Mouse (Mus musculus) CH12.LX (cell line): ENCODE measurements at regions not wholly inside any gene's neighbourhood (a gene's known extent, or its start where the extent isn't known, plus 50 kb on each side); places are given as distances from the start of the nearest gene placed in this dataset.

Experiments used
- DNase-seq: peaks from one replicate; pipeline ENCODE4 v3.0.0-alpha.2; 2013; ENCODE audit errors: extremely low read depth
- H3K27ac ChIP-seq: 2 replicates; pipeline ENCODE4 v1.5.1; 2012; ENCODE audit warnings: low read depth, mild to moderate bottlenecking, control low read depth, moderate library complexity; ENCODE audit not compliant: insufficient read depth
- H3K27me3 ChIP-seq: replicated peaks from 2 replicates; pipeline ENCODE3; 2012; ENCODE audit warnings: inconsistent platforms
- H3K36me3 ChIP-seq, 2 experiments: replicated peaks in 1 of 2; 2 replicates each; pipeline versions ENCODE3 to v1.6.1; 2012; ENCODE audit warnings: inconsistent platforms in 1 of 2, low read length in 1 of 2, mild to moderate bottlenecking in 1 of 2, mixed read lengths in 1 of 2, moderate library complexity in 1 of 2; ENCODE audit not compliant: control insufficient read depth in 1 of 2, insufficient read depth in 1 of 2
- H3K4me1 ChIP-seq, 2 experiments: 2 replicates each; pipeline ENCODE4 v1.6.1; 2012; ENCODE audit warnings: inconsistent platforms in 1 of 2, moderate library complexity in 1 of 2; ENCODE audit not compliant: insufficient read depth in 2 of 2, control insufficient read depth in 1 of 2
- H3K4me2 ChIP-seq: 2 replicates; pipeline ENCODE4 v1.6.1; 2012; ENCODE audit warnings: low read depth, mild to moderate bottlenecking, control low read depth; ENCODE audit not compliant: poor library complexity, insufficient read depth, severe bottlenecking
- H3K4me3 ChIP-seq, 3 experiments: fragments of 150-350 bp in 1 of 3; sonication (generic) in 1 of 3; replicated peaks in 1 of 3; 2 replicates each; pipeline versions ENCODE3 to v1.5.1; 2011 to 2012; ENCODE audit warnings: low read depth in 2 of 3, low read length in 2 of 3, mild to moderate bottlenecking in 2 of 3, moderate library complexity in 2 of 3, control low read depth in 1 of 3, improper control_type of control experiment in 1 of 3, inconsistent platforms in 1 of 3, mixed read lengths in 1 of 3; ENCODE audit not compliant: poor library complexity in 1 of 3
- H3K79me2 ChIP-seq: replicated peaks from 2 replicates; pipeline ENCODE4 v1.6.1; 2012; ENCODE audit warnings: mild to moderate bottlenecking, moderate library complexity; ENCODE audit not compliant: control insufficient read depth, poor library complexity, insufficient read depth, severe bottlenecking; ENCODE audit errors: extremely low read depth
- H3K9ac ChIP-seq: 2 replicates; pipeline ENCODE4 v1.6.1; 2012; ENCODE audit warnings: low read depth, mild to moderate bottlenecking, control low read depth, moderate library complexity; ENCODE audit not compliant: insufficient read depth
- H3K9me3 ChIP-seq: replicated peaks from 2 replicates; pipeline ENCODE3; 2012; ENCODE audit warnings: low read length, inconsistent platforms, mixed read lengths
- CHD2 ChIP-seq: IDR thresholded peaks from 2 replicates; pipeline ENCODE4 v1.6.1; 2011; ENCODE audit warnings: low read length, improper control_type of control experiment
- ELF1 ChIP-seq: IDR thresholded peaks from 2 replicates; pipeline ENCODE4 v1.6.1; 2014; ENCODE audit warnings: low read depth, mild to moderate bottlenecking, inconsistent platforms, low read length, improper control_type of control experiment
- ETS1 ChIP-seq: conservative IDR thresholded peaks from 2 replicates; pipeline ENCODE4 v1.6.1; 2012; ENCODE audit warnings: low read depth, mild to moderate bottlenecking, inconsistent platforms, low read length, improper control_type of control experiment, moderate library complexity
- GABPA ChIP-seq: IDR thresholded peaks from 2 replicates; pipeline ENCODE4 v1.6.1; 2012; ENCODE audit warnings: low read depth, low read length, improper control_type of control experiment, inconsistent platforms; ENCODE audit not compliant: insufficient replicate concordance
- HCFC1 ChIP-seq: IDR thresholded peaks from 2 replicates; pipeline ENCODE4 v1.6.1; 2012; ENCODE audit warnings: low read depth, mild to moderate bottlenecking, inconsistent platforms, low read length, improper control_type of control experiment
- JUN ChIP-seq: IDR thresholded peaks from 2 replicates; pipeline ENCODE4 v1.6.1; 2011; ENCODE audit warnings: low read depth, mild to moderate bottlenecking, low read length, improper control_type of control experiment, moderate library complexity; ENCODE audit not compliant: insufficient read depth
- MAFK ChIP-seq: IDR thresholded peaks from 2 replicates; pipeline ENCODE4 v1.6.1; 2011; ENCODE audit warnings: low read length, improper control_type of control experiment; ENCODE audit not compliant: insufficient replicate concordance
- NRF1 ChIP-seq: IDR thresholded peaks from 2 replicates; pipeline ENCODE4 v1.6.1; 2014; ENCODE audit warnings: low read depth, mild to moderate bottlenecking, inconsistent platforms, low read length, improper control_type of control experiment, moderate library complexity
- RCOR1 ChIP-seq: conservative IDR thresholded peaks from 2 replicates; pipeline ENCODE4 v1.6.1; 2012; ENCODE audit warnings: low read depth, mild to moderate bottlenecking, inconsistent platforms, low read length, improper control_type of control experiment
- SMC3 ChIP-seq: IDR thresholded peaks from 2 replicates; pipeline ENCODE4 v1.6.1; 2011; ENCODE audit warnings: low read depth, low read length, improper control_type of control experiment
- TBP ChIP-seq: conservative IDR thresholded peaks from 2 replicates; pipeline ENCODE4 v1.6.1; 2011; ENCODE audit warnings: low read depth, low read length, improper control_type of control experiment
- UBTF ChIP-seq: IDR thresholded peaks from 2 replicates; pipeline ENCODE4 v1.6.1; 2012; ENCODE audit warnings: low read depth, mild to moderate bottlenecking, inconsistent platforms, low read length, improper control_type of control experiment, moderate library complexity
- USF1 ChIP-seq: IDR thresholded peaks from 2 replicates; pipeline ENCODE4 v1.6.1; 2014; ENCODE audit warnings: low read depth, mild to moderate bottlenecking, inconsistent platforms, low read length, improper control_type of control experiment
- ZMIZ1 ChIP-seq: IDR thresholded peaks from 2 replicates; pipeline ENCODE4 v1.6.1; 2012; ENCODE audit warnings: low read depth, mild to moderate bottlenecking, inconsistent platforms, low read length, improper control_type of control experiment
- ZNF384 ChIP-seq: IDR thresholded peaks from 2 replicates; pipeline ENCODE4 v1.6.1; 2012; ENCODE audit warnings: low read depth, low read length, improper control_type of control experiment, inconsistent platforms
- dilution Hi-C: fragments of 300-500 bp; cut with MboI; formaldehyde crosslinking; loops from 2 replicates; pipeline ENCODE4 v1.14.3; 2020; ENCODE audit warnings: low sequenced_read_pairs; ENCODE audit not compliant: extremely low pct_unique_long_range_greater_than_20kb, extremely low pct_ligation_motif_present
- in situ Hi-C: fragments of 300-500 bp; cut with MboI; formaldehyde crosslinking; loops from 3 replicates; pipeline ENCODE4 v1.14.3; 2019; ENCODE audit warnings: low sequenced_read_pairs, low pct_ligation_motif_present, low pct_unique_long_range_greater_than_20kb, mixed read lengths

DNA sequence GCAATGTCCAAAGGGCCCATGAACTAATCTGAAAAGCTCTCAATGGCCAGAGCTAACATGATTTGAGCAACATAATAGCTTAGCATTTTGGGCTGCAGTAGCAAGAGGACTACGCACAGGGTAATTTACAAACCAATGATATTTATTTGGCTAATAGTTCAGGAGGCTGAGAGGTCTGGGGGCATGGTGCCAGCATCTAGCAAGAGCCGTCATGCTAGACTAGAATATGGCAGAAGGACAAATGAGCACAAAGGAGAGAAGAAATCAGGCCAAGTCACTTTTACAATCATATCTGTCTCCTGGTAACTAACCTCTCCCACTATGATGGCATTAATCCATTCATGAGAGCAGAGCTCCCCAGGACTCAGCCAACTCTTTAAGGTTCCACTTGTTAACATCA, 532.6 kb upstream of the Arid1b start:
- Histone ChIP-seq H3K27me3 (no peaks in the 10 kb centered on the region), H3K4me1 (peaks cover 0 to 6% of the 10 kb centered on the region in 2 experiments; a peak in 1 of 4 replicates), H3K9me3 (no peaks in the 10 kb centered on the region)
- TF ChIP-seq NRF1, result no peak
- TF ChIP-seq CHD2, result no peak
- TF ChIP-seq GABPA, result no peak
- TF ChIP-seq SMC3, result no peak
- TF ChIP-seq HCFC1, result no peak
- TF ChIP-seq ELF1, result no peak
- no peak for TF ChIP-seq UBTF
- TF ChIP-seq, all 38 proteins: peak for 0
- dilution Hi-C loops (no loop called here), in situ Hi-C loops (no loop called here)
- Histone ChIP-seq H3K4me2 (no peak overlapping the region), H3K9ac (no peak overlapping the region), H3K79me2 (no peaks in the 10 kb centered on the region), H3K4me3 (no peak overlapping the region), H3K36me3 (no peaks in the 10 kb centered on the region), H3K27ac (no peak overlapping the region)
- DNase-seq, result no peak

DNA sequence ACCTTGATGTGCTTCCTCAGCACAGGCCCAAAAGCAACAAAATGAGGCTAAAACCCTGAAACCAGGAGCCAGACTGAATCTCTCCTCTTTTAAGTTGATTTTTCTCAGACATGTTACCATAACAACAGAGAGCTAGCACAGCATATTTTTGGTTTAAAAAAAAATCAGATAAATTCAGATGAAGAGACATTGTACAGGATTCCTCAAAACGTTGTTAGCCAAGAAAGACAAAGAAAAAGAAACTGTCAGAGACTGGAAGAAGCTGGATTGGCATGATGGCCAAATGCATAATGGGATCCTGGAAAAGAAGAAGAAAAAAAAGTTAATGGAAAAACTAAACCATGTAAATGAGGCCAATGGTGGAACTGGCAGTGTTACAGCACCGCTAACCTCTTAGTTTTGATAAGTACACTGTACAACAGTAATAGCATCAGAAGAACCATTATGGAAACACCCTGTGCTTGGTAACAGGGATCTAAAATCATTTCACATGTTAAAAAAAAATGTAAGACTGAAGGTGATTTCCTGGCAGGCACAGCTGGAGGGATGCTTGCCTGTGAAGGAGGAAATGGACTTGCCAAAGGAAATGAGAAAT, 529.7 kb upstream of the Arid1b start:
- no peak overlapping the region for H3K4me2 ChIP-seq
- no peak for TF ChIP-seq ETS1
- no peak for TF ChIP-seq USF1
- no peak for TF ChIP-seq JUN
- no peak for TF ChIP-seq ELF1
- dilution Hi-C loops, result no loop called here
- no peak for DNase-seq
- in situ Hi-C loops, result no loop called here
- H3K27ac ChIP-seq, result no peak overlapping the region
- H3K4me1 ChIP-seq, result peaks cover 0 to 6% of the 10 kb centered on the region in 2 experiments; a peak in 1 of 4 replicates
- H3K9ac ChIP-seq, result no peak overlapping the region
- no peaks in the 10 kb centered on the region for H3K36me3 ChIP-seq
- no peaks in the 10 kb centered on the region for H3K79me2 ChIP-seq
- no peaks in the 10 kb centered on the region for H3K9me3 ChIP-seq
- H3K27me3 ChIP-seq, result no peaks in the 10 kb centered on the region
- H3K4me3 ChIP-seq, result no peak overlapping the region

DNA sequence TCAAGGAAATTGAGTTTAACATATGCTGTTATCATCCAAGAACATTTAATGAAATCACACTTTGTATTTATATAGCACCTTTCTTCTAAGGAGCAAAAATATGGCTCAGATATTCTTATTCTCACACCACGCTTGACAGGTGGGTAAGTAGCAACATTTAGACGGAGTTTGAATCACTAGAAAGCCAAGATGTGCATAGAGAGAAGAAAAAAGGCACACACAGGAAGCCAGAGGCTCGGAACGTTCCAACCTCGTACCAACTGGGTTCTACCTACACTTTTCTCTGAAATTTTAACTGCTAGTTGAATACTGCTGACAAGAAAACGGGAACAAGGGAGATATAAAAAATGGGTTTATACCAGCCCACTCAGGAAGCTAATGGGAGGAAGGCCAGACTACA, 528.4 kb upstream of the Arid1b start:
- no peak for DNase-seq
- Histone ChIP-seq H3K9ac (no peak overlapping the region), H3K4me2 (no peak overlapping the region), H3K36me3 (no peaks in the 10 kb centered on the region), H3K27me3 (no peaks in the 10 kb centered on the region), H3K9me3 (no peaks in the 10 kb centered on the region), H3K79me2 (no peaks in the 10 kb centered on the region), H3K4me1 (peaks cover 0 to 6% of the 10 kb centered on the region in 2 experiments; a peak in 1 of 4 replicates), H3K27ac (no peak overlapping the region), H3K4me3 (no peak overlapping the region)
- TF ChIP-seq ZNF384 (no peak), TBP (no peak), JUN (no peak), RCOR1 (no peak), ZMIZ1 (no peak), MAFK (no peak)
- dilution Hi-C loops (no loop called here), in situ Hi-C loops (no loop called here)
